Mouse (Mus musculus) kidney, adult 8-10 months (tissue): ENCODE data around the gene Ms4a8a.
"Not testable (repeated sequence)": the region's sequence is repeated elsewhere in the genome, so short reads cannot be mapped to it uniquely, and the experiment has no call there.

Experiments
- DNase-seq, 2 experiments: peaks; one replicate each; pipeline ENCODE4 v3.0.0; 2022

The Ms4a8a gene

DNA sequence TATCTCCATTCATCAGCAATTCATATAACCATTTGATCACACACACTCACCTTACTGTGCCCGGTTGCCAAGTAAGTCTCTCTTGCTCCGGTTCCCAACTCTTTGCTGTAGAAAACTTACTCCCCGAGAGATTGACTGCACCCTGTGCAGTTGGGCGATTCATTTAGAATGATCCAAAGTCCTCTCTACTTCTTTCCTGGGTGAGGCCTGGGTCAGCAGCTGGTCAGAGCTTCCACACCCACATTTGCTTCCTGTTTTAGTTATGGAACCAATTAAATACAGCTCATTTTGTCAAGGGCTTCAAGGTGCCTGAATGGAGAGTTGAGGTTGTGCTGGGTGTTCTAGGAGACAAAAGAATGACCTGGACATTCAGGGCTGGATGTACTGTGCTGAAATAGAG, at the start of gene Ms4a8a:
TSS of gene Ms4a8a (minus strand) at position 169 of the 400 bp plus-strand sequence.
- no peak for DNase-seq

DNA sequence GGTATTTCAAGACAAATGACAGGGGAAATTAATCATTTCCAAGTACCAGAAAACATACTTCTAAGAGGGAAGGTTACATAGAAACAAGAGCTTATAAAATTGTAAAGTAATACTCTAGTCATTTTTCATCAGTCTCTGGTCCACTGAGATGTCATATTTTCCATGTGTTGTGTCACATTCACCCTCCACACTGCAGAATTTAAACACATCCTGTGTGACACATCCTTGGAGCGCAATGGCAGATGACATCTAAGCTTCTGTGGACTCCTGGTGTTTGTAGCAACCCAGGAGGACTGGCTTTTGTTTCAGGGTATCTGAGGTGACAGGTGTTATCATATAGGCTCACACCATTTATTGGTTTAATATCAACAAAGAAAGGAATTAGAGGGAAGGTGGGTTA, 48.8 kb upstream of the Ms4a8a start:
- DNase-seq = no peak

DNA sequence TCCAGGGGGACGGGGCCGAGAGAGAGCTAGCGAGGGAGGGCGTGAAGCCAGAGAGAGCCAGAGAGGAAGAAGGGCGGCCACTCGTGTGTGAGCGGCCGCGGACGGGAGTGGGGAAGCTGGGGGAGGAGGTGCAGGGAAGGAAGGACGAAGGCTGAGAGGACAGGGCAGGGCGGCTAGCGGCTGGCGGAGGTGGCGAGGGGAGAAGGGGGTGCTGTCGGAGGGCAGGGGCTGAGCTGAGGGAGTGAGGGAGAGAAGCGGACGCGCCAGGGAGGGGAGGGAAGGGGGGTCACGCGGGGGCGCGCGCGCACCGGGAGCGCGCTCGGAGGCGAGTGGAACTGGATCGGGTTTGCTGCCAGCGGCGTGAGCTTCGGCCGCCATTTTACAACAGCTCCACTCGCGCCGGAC, 40.1 kb upstream of the Ms4a8a start:
- not testable (repeated sequence) for DNase-seq

DNA sequence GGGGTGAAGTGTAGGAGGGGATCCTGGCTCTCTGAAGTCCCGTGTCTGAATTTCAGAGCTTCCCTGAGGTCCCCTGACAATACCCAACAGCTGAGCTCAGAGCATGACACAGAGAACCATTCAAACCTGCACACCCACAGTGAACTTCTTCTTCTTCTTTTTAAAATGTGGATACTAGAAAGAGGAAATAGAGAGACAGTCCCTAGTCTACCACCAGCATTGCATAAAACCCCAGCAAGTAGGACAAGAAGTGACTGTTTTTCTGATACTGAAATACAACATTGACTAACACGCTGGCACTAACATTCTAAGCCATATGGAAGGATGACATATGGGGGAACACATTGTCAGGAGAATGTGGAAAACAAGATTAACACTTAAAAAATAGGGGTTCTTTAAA, 38.4 kb upstream of the Ms4a8a start:
- DNase-seq = no peak

DNA sequence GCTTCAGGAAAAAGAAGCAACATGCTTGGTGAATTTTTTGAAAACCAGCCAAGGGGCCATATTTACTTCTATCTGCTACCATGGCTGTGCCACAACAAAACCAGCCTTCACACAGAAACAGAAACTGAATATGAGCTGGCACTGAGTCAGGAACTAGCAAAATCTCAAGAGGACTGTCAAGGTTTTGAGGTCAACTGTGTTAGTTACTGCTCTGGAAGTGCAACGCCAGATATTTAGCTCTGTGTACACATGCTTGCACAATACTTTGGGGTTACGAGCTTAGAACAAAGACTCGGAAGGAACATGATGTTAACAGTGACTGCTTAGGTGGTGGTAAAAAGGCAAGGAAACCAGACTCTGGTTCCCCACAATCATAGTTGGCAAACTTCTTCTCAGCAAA, 26.8 kb upstream of the Ms4a8a start:
- no peak for DNase-seq

DNA sequence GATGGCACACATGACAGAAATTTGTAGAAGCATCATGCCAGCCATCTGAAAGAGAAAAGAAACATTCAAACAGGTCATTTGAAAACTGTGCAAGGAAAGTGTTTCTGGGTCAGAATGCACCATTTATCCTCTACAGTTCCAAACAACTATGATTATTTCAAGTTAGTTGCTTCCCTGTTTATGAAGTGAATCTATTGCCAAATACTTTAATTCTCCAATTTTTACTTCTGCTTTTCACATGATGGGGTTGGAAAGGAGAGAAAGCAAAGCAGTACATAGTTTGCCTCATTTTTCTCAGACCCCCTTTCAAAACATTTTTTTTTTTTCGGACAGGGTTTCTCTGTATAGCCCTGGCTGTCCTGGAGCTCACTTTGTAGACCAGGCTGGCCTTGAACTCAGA, 21.0 kb upstream of the Ms4a8a start:
- no peak for DNase-seq

DNA sequence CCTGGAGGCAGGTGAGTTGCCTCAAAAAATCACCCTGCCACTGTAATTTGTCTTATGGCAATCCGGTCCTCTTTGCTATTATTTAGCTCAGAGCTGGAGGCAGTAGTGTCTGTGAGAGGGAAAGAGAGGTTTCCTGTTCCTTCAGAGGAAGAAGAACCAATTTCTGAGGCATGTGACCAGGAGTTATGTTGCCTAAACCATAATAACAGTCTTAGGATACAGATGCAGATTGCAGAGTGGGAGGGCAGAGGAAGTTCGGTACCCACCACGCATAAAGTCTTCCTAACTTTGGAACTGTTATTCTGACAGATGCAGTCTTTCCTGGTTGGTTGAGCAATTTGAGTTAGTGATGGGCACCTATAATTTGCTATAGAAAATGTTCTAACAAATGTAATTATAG, 17.5 kb upstream of the Ms4a8a start:
- no peak for DNase-seq

DNA sequence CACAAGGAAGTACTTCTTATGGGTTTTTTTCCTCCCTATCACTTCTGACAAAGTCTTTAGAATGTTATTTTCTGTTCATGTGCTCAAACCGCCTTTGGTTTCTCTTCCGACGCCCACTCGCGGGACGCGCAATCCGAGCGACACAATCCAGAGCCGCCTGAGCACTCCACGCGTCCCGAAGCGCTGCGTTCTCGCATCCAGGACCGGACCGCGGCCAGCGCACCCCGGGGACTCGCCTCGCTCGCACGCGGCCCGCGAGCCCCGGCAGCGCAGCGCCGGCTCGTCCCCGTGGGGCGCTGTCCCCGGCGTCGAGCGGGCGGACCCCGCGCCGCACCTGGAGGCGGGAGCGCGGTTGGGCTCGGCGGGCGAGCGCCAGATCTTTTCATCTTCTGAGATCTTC, 11.2 kb upstream of the Ms4a8a start:
- DNase-seq = not testable (repeated sequence)

DNA sequence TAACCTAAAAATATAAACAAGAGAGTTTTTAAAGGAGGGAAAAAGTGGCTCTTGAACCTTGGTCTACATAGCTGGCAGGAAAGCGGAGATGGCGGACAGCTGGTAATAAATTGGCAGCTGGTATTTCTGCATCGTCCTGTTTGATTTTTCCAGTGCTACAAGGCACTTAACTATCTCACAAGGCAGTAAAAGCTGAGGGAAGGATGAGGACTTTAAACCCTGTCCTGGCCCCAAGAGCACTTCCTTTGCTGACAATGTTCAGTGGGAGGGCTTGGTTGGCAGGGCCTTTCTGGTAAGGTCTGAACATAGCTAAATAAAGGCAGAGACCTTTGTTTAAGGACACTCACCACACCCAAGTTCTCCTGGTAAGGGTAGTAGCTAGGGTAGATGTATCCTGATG, 10.5 kb downstream of the Ms4a8a start:
- DNase-seq = no peak

DNA sequence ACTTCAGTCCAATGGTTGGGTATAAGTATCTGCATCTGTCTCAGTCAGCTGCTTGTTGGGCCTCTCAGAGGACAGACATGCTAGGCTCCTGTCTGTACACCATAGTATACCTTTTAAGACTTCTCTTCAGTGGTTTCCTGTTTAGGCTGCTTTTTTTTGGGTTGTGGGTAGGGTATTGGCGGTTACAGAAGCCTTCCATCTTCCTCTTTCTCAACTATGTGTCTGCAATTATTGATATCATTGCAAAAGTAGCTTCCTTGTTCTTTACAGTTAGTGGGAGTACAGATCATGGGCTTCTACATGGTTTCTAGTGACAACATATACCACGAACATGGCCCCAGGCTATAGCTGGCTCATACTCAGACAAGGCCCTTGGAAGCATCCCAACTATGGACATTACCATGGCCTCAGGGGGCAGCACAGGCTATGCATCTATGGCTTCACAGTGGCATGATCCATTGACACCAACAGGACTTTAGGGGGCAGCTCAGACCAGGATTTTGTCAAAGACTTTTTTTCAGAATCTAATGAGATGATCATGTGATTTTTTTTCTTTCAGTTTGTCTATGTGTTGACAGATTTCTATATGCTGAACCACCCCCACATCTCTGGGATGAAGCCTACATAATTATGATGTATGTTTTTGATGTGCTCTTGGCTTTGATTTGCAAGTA, 15.6 kb downstream of the Ms4a8a start:
- no peak for DNase-seq

DNA sequence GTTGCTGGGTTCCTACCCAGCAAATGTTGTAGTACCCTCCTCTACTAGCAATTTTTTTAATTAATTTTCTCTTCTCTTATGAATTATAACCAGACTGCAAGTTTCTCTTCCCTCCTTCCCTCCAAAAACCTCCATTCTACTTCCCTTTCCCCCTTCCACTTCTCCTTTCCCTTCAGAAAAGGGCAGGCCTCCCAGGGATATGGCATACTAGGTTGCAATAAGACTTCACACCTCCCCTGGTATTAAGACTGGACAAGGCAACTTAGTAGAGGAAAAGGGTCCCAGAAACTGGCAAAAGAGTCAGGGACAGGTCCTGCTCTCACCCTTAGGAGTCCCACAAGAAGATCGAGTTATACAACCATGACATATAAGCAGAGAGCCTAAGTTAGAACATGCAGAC, 20.0 kb downstream of the Ms4a8a start:
- DNase-seq = no peak

DNA sequence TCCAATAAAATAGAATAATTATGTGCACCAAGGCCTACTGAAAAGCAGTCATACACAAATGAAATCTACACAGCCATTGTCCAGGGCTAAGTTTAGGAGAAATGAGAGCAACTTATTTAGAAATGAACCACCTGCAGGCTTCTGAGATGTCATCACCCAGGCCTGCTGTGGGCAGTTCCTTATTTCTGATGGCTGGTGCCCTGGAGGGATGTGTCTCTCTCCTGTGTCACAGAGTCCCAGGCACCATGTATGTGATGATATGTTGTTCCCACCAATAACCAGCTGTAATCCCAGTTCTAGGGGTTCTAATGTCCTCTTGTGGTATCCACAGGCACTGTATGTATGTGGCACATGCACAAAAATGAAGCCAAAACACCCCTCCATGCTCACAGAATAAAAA, 20.9 kb downstream of the Ms4a8a start:
- DNase-seq = no peak

DNA sequence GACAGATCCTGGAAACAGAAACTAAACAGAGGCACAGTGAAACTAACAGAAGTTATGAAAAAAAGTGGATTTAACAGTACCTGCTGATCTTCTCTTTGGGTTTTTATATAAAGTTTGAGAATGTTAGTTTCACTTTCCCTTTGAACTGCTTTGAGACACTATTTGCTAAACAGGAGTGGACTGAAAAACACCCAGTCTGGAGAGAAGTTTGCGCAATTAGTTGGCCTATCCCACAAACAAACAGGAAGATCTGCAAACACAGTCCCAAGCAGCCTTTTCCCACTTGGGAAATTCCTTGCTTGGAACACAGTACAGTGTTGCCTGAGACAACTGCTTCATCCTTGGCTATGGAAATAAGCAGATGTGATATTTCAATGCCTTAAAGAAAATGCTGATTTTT, 25.2 kb downstream of the Ms4a8a start:
- not testable (repeated sequence) for DNase-seq

DNA sequence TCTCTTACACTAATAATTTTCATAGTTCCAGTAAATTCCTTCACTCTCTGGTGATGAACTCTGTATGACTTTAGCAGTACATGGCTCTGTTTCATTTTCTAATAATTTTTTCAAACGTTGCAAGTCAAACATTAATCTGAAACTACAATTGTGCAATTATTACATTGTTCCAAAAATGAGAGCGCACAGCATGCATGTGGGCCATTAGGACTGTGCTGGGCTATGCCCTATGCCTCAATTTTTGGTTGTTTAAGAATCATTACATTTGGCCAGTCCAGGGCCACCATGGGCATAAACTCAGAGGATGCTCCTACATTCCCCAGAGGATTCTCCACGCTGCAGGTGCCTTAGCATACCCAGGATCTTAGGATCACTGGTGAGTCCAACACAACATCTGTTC, 27.6 kb downstream of the Ms4a8a start:
- DNase-seq = no peak

DNA sequence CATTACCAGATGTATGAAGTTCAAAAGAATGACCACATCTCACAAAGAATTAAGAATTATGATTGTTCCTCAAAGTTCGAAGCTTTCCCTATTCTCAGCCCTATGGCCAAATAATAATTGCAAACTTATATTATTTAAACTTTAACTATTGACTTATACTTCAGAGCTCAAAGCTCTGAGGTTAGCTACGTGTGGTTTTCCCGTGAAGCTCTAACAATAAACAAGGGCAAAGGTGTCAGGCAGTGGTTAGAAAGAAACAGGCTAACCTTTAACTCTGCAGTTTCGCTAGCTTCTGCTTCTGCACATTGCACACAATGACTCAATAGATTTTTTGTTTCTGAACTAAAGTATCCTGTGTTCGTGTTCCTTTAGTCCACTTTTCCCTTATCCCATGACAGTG, 28.0 kb downstream of the Ms4a8a start:
- DNase-seq = no peak

DNA sequence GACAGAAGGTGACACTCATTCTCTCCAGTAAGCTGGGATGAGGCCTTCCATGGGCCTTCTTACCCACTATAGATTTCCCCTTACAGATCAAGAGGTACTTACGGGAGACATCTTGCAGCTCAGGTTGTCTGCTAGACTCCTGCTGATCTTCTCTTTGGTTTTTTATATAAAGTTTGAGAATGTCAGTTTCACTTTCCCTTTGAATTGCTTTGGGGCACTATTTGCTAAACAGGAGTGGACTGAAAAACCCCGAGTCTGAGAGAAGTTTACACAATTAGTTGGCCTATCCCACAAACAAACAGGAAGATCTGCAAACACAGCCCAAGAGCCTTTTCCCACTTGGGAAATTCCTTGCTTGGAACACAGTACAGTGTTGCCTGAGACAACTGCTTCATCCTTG, 30.6 kb downstream of the Ms4a8a start:
- no peak for DNase-seq

DNA sequence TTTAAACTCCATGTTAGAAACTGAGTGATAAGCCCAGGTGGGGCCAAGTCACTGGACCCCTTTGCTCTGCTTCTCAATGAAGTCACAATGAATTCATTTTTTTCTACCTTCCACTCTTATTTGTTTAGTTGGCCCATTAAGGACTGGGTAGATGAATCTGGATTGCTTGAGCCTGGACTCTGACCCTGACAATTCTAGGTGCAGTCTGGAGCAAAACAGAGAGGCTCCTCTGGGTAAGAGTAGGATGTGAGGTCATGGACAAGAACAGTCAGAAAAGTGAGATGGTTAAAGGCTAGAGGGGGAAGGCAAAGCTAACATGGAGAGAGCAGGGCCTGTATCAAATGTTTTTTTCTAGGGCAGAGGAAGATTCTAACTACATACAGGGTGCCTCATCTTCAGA, 31.5 kb downstream of the Ms4a8a start:
- DNase-seq = no peak

DNA sequence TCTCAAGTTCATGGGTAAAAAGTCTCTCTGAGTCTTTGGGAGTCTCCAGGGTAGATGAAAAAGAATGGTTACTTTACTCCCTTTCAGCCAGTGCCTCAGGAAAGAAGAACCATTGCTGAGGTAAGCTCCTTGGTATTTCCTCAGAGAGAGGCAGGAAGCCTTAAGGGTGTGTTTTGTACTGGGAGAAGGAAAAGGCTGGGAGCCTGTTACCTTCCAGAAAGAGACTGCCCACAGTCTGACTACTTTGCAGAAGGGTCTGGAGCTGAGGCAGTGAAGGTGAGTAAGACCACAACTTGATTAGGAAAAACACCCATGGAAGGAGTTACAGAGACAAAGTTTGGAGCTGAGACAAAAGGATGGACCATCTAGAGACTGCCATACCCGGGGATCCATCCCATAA, 32.4 kb downstream of the Ms4a8a start:
- DNase-seq = no peak

DNA sequence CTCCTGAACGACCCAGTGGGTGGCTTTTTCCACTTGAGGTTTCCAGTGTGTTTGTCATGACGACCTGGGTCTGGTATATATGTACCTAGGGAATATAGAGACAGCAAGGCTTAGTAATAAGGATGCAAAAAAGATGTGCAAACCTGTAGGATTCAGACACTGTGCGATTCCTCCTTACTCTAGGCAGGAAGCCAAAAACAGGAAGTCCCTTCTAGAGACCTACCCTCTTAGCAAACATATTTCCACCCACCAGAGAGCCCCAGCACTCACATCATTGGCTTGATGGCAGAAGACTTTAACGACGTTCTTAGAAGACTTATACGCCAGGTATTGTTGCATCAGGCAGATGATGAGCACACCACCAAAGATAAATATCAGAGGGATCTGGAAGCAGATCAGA, 32.9 kb downstream of the Ms4a8a start:
- no peak for DNase-seq

DNA sequence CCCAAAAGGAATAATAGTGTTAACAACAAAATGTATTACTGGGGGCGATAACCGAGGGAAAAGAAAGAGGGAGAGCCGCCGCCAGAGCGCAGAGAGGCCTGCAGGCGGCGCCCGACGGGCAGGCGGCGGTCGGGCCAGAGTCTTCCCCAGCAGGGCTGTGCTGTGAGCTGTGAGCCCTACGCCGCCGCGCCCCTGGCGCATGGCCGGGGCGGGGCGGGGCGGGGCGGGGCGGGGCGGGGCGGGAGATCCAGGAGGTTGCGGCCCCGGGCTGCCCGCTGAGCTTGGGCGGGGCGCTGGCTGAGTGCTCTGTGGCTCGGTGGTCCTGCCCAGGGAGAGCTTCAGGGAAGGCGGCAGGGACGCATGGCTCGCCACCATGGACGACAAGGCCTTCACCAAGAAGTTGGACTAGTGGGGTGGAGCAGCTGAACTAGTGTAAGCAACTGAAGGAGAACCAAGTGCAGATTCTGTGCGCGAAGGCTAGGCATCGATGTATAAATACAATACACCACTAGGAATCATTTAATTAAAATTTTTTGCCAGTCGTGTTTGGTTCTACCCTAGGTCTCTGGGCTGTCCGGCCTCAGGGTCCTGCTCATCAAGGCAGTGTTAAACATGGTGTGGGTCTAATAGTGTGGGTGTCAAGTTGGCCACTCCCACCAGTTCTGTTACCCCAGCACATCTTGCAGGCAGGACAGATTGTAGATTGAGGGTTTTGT, 35.7 kb downstream of the Ms4a8a start:
- peak; percentile 27 to 46 for DNase-seq

DNA sequence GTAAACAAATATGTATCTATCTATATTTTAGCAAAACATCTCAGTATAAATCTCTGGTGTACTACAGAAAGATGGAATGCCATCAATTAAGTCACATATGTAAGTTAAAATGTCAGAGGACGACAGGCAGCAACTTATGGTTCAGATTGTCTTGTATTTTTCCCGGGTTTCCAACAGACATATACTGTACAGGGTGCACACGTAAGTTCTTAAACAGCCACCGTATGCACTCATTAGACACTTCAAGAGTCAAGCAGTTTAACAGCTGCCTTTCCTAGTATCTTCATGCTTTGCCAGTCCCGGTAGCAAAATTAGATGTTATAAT, 36.3 kb downstream of the Ms4a8a start:
- no peak for DNase-seq

DNA sequence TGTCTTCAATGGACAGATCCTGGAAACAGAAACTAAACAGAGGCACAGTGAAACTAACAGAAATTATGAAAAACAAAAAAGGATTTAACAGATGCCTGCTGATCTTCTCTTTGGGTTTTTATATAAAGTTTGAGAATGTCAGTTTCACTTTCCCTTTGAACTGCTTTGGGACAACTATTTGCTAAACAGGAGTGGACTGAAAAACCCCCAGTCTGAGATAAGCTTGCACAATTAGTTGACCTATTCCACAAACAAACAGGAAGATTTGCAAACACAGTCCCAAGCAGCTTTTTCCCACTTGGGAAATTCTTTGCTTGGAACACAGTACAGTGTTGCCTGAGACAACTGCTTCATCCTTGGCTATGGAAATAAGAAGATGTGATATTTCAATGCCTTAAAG, 43.3 kb downstream of the Ms4a8a start:
- no peak for DNase-seq

DNA sequence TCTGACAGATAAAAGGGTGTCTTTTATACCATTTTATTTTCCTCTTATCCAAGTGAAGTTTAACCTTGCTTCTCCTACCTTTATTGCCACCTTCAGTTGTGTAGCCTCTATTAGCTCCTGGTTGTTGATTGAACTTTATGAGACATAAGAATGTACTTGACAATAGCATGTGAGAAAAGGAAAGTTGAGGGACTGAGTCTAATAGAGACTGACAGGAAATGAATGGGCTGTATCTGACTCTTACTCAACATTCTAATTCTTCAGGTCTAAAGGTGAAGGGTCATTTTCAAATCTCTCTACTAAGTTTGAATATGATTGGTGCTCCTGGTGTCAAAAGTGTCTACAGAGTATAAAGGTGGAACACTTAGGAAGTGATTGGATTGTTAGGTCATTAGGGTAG, 58.5 kb downstream of the Ms4a8a start:
- no peak for DNase-seq

DNA sequence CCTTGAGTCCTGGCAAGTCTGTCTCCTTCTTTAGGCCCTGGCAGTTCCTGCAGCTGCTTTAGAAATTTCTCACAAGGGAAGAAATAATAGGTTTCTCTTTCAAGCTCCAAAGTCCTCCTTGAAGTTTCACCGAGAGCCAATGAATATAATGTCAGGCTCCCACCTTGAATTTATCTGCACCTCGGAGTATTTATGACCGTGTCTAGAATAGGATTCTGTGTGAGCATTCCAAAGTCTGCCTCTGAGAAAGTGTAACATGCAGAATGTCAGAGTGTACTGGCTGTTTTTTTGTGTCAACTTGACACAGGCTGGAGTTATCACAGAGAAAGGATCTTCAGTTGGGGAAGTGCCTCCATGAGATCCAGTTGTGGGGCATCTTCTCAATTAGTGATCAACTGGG, 63.0 kb downstream of the Ms4a8a start, which contains the start of gene Ms4a18:
TSS of gene Ms4a18 (minus strand) at position 141 of the 400 bp plus-strand sequence.
- DNase-seq = no peak
